Mouse (Mus musculus) forebrain, embryonic 12.5 days (tissue): ENCODE results near the gene Slc25a35. TPM values are rescaled to one million over a fixed set of nuclear protein-coding genes. Genes with fewer than 3 reads are reported as not detected.
"Not testable (repeated sequence)": the region's sequence is repeated elsewhere in the genome, so short reads cannot be mapped to it uniquely, and the experiment has no call there.

Source experiments
- ATAC-seq: fragments of 200-750 bp; cut with Nextera tagmentation; 2 replicates; pipeline ENCODE4 v1.8.0; 2017; ENCODE audit warnings: moderate TSS enrichment; ENCODE audit not compliant: low FRiP score
- H3K27ac ChIP-seq: fragments of 300-500 bp; sonication (generic); 2 replicates; pipeline ENCODE4 v1.5.1; 2016; ENCODE audit warnings: mild to moderate bottlenecking
- H3K27me3 ChIP-seq: fragments of 300-500 bp; sonication (generic); 2 replicates; pipeline ENCODE4 v1.6.1; 2016; ENCODE audit warnings: mild to moderate bottlenecking
- H3K36me3 ChIP-seq: fragments of 300-500 bp; sonication (generic); replicated peaks from 2 replicates; pipeline ENCODE4 v1.6.1; 2016; ENCODE audit warnings: mild to moderate bottlenecking
- H3K4me1 ChIP-seq: fragments of 300-500 bp; sonication (generic); 2 replicates; pipeline ENCODE4 v1.6.1; 2016
- H3K4me2 ChIP-seq: fragments of 300-500 bp; sonication (generic); 2 replicates; pipeline ENCODE4 v1.6.1; 2016; ENCODE audit warnings: mild to moderate bottlenecking, moderate library complexity
- H3K4me3 ChIP-seq: fragments of 300-500 bp; sonication (generic); replicated peaks from 2 replicates; pipeline ENCODE4 v1.5.1; 2016; ENCODE audit warnings: mild to moderate bottlenecking
- H3K9ac ChIP-seq: fragments of 300-500 bp; sonication (generic); 2 replicates; pipeline ENCODE4 v1.6.1; 2016; ENCODE audit warnings: mild to moderate bottlenecking
- H3K9me3 ChIP-seq: fragments of 300-500 bp; sonication (generic); 2 replicates; pipeline ENCODE4 v1.6.1; 2016
- WGBS: fragments of 180-500 bp; shearing (Covaris S2); methylation state at CpG from one replicate; pipeline ENCODE4 v1.1.7; 2016; 5-methylcytosine and 5-hydroxymethylcytosine counted together
- microRNA-seq: library from miRNA; unstranded; fragments of <30 nt; microRNA quantifications from one replicate; pipeline ENCODE4, GENCODE M21; 2017
- polyA plus RNA-seq: library from polyadenylated mRNA; unstranded; fragments of >200 nt; fragmentation: Nextera tagmentation; extraction: Ambion mirVana; gene quantifications from 2 replicates; pipeline ENCODE4 v1.2.1, GENCODE M21; 2016

Gene Slc25a35
- polyA plus RNA-seq, 1 experiment from 2014 or later: 2.1 TPM

DNA sequence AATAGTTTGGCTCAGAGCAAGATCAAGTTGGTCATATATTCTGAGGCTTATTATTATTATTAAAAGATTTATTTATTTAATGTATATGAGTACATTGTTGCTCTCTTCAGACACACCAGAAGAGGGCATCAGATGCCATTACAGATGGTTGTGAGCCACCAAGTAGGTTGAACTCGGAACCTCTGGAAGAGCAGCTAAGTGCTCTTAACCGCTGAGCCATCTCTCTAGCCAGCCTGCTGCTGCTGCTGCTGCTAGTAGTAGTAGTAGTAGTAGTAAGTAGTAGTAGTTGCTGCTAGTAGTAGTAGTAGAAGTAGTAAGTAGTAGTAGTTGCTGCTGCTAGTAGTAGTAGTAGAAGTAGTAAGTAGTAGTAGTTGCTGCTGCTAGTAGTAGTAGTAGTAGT is 43.5 kb downstream of the Slc25a35 start:
- peak overlapping the region; percentile 92; the same call in 1 of the 2 replicates for H3K27ac ChIP-seq
- not testable (repeated sequence) for ATAC-seq, H3K9me3 ChIP-seq, H3K9ac ChIP-seq, H3K36me3 ChIP-seq, H3K27me3 ChIP-seq
- H3K4me3 ChIP-seq: peak overlapping the region; percentile 54
- 74% methylated on average over 2 of the region's 2 CpGs for WGBS
- peak overlapping the region; percentile 81 for H3K4me2 ChIP-seq
- H3K4me1 ChIP-seq: peaks cover 30% of the 10 kb centered on the region

DNA sequence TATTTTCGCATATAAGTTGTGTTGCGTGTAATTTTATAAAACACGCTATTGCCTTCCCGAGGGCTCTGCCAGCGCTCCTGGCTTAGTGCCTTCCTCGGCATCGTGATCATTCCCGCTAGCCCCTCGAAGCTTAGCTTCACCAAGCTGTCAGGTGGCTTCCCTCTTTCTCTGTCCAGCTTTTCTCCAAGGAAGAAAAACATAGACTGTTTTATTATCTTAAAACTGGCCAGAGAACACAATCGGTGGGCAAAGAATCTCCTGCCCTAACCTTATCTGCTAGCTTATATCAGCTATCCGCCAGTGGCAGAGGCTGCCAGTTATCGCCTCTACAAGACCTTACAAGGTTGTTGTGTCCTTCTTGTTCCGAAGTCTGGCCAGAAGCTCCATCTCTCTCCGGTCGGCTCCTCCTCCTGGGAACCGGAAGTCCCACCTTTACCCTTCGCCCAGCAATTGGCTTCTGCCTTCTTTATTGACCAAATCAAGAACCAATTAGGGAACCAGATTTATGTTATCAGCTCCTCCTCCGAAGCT is 44.2 kb downstream of the Slc25a35 start:
- H3K9ac ChIP-seq: peak overlapping the region; percentile 74
- ATAC-seq: peak; percentile 58; the same call in 1 of the 2 replicates
- peak overlapping the region; percentile 92 for H3K27ac ChIP-seq
- H3K4me3 ChIP-seq: peak overlapping the region; percentile 54
- H3K36me3 ChIP-seq: no peaks in the 10 kb centered on the region
- peak overlapping the region; percentile 81 for H3K4me2 ChIP-seq
- no peaks in the 10 kb centered on the region for H3K27me3 ChIP-seq
- peaks cover 32% of the 10 kb centered on the region for H3K4me1 ChIP-seq
- whole genome bisulfite sequencing: 1% methylated on average over 18 of the region's 18 CpGs
- no peaks in the 10 kb centered on the region for H3K9me3 ChIP-seq

- whole genome bisulfite sequencing: 4% methylated on average over 38 of the region's 38 CpGs
- H3K4me2 ChIP-seq: peak within 1 kb of the TSS; percentile 78
- H3K9ac ChIP-seq: peak within 1 kb of the TSS; percentile 72
- no peaks in the 10 kb centered on the region for H3K27me3 ChIP-seq
- peak; percentile 97 for ATAC-seq
- H3K9me3 ChIP-seq: no peaks in the 10 kb centered on the region
- 0 out of 2 replicates have a peak, but pooled peaks cover under 1% of the 10 kb centered on the region for H3K36me3 ChIP-seq
- H3K4me3 ChIP-seq: peak within 1 kb of the TSS; percentile 60
- peak within 1 kb of the TSS; percentile 87 for H3K27ac ChIP-seq
- peaks cover 27% of the 10 kb centered on the region for H3K4me1 ChIP-seq
Observed at GRCm38 (mm10) chr11:69015644-69016441, 47.9 kb downstream of the Slc25a35 start, which contains the start of gene Ctc1. TSS of gene Ctc1 (plus strand) at chr11:69015911.

- peak overlapping the region; percentile 60 for H3K4me3 ChIP-seq
- peak overlapping the region; percentile 78 for H3K4me2 ChIP-seq
- peak overlapping the region; percentile 72 for H3K9ac ChIP-seq
- H3K27ac ChIP-seq: peak overlapping the region; percentile 87; the same call in 1 of the 2 replicates
- H3K36me3 ChIP-seq: peaks cover 8% of the 10 kb centered on the region
- 72% methylated on average over 3 of the region's 3 CpGs for WGBS
- no peaks in the 10 kb centered on the region for H3K9me3 ChIP-seq
- no peaks in the 10 kb centered on the region for H3K27me3 ChIP-seq
- peaks cover 19% of the 10 kb centered on the region for H3K4me1 ChIP-seq
- ATAC-seq: no peak
Observed at GRCm38 (mm10) chr11:69016755-69017154, 48.8 kb downstream of the Slc25a35 start.

DNA sequence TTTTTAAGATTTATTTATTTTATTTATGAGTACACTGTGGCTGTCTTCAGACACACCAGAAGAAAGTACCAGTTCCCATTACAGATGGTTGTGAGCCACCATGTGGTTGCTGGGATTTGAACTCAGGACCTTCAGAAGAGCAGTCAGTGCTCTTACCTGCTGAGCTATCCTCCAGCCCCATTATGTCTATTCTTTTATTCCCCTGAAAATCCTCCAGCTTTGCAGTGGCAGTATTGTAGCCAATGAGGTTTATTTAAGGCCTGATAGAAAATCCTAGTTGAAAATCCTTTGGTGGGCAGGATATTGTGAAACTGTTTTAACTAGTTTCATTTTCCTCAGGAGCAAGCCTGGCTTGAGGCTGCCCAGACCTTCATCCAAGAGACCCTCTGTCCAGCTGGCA is 52.8 kb downstream of the Slc25a35 start:
- H3K4me1 ChIP-seq: peaks cover 12% of the 10 kb centered on the region
- ATAC-seq: no peak
- H3K27me3 ChIP-seq: no peaks in the 10 kb centered on the region
- H3K9ac ChIP-seq: no peak overlapping the region
- H3K4me3 ChIP-seq: no peak overlapping the region
- peaks cover 47% of the 10 kb centered on the region for H3K36me3 ChIP-seq
- H3K27ac ChIP-seq: no peak overlapping the region
- H3K4me2 ChIP-seq: no peak overlapping the region
- H3K9me3 ChIP-seq: no peaks in the 10 kb centered on the region

Small RNA genes within 50 kb of the gene (microRNA-seq; reads per million reads assigned to microRNA genes)
- 13.8 reads per million, percentile 30 among the genes with 10 or more reads in this experiment for gene Mir3062

Other genes with a start within 250 kb of the Slc25a35 start
- 58.3 and 61.3 TPM in 2 replicates for gene Ndel1, start 96.3 kb upstream of the Slc25a35 start, polyA plus RNA-seq
- 0.06 TPM in 1 of 2 replicates, not detected in the other for gene Rnf222, start 79.6 kb upstream of the Slc25a35 start, polyA plus RNA-seq
- 781 and 837 TPM in 2 replicates for gene Rpl26, start 66.5 kb upstream of the Slc25a35 start, polyA plus RNA-seq
- 0.18 and 0.54 TPM in 2 replicates for gene Odf4, start 41.0 kb upstream of the Slc25a35 start, polyA plus RNA-seq
- 5.6 and 6.4 TPM in 2 replicates for gene Arhgef15, start 10.7 kb upstream of the Slc25a35 start, polyA plus RNA-seq
- 54.1 and 57.8 TPM in 2 replicates for gene Rangrf, start 7.1 kb downstream of the Slc25a35 start, polyA plus RNA-seq
- gene Pfas, start 40.3 kb downstream of the Slc25a35 start, polyA plus RNA-seq: 35.4 and 40.4 TPM in 2 replicates
- 71.0 and 81.5 TPM in 2 replicates for gene Ctc1, start 47.8 kb downstream of the Slc25a35 start, polyA plus RNA-seq
- gene Aurkb, start 77.5 kb downstream of the Slc25a35 start, polyA plus RNA-seq: 163 and 169 TPM in 2 replicates
- gene Borcs6, start 91.6 kb downstream of the Slc25a35 start, polyA plus RNA-seq: 7.4 and 11.1 TPM in 2 replicates
- gene Tmem107, start 102.7 kb downstream of the Slc25a35 start, polyA plus RNA-seq: 53.4 and 56.9 TPM in 2 replicates
- gene Vamp2, start 120.4 kb downstream of the Slc25a35 start, polyA plus RNA-seq: 103 and 121 TPM in 2 replicates
- gene Per1, start 127.1 kb downstream of the Slc25a35 start, polyA plus RNA-seq: 7.8 and 12.3 TPM in 2 replicates
- gene Hes7, start 152.3 kb downstream of the Slc25a35 start, polyA plus RNA-seq: 0.31 and 0.43 TPM in 2 replicates
- gene 9130213A22Rik, start 154.5 kb downstream of the Slc25a35 start, polyA plus RNA-seq: 0.11 TPM in 1 of 2 replicates, not detected in the other
- gene Aloxe3, start 157.8 kb downstream of the Slc25a35 start, polyA plus RNA-seq: 0.19 and 0.55 TPM in 2 replicates
- gene Alox12b, start 188.9 kb downstream of the Slc25a35 start, polyA plus RNA-seq: not detected in 2 replicates
- not detected in 2 replicates for gene Alox8, start 229.7 kb downstream of the Slc25a35 start, polyA plus RNA-seq